Mouse (Mus musculus) megakaryocyte, embryonic 14.5 days (primary cell): ENCODE data around the gene Mrc2.

ENCODE experiments used
- FLI1 ChIP-seq: IDR thresholded peaks from 2 replicates; pipeline ENCODE4 v1.6.1; 2012; ENCODE audit warnings: low read length, inconsistent platforms, mixed read lengths
- GATA1 ChIP-seq: IDR thresholded peaks from 3 replicates; pipeline ENCODE4 v1.6.1; 2012; ENCODE audit warnings: mixed read lengths, low read length, inconsistent platforms, borderline replicate concordance

- TF ChIP-seq GATA1 (no peak), FLI1 (no peak)
Observed at GRCm38 (mm10) chr11:105316121-105316520, 23.7 kb downstream of the Mrc2 start.
